Mouse (Mus musculus): ENCODE measurements around the gene Rbpms2. TPM values are rescaled to one million over a fixed set of nuclear protein-coding genes. Genes with fewer than 3 reads are reported as not detected.
"Not testable (repeated sequence)": the region's sequence is repeated elsewhere in the genome, so short reads cannot be mapped to it uniquely, and the experiment has no call there.

Gene Rbpms2
- polyA plus RNA-seq, 1 experiment from 2014 or later = 8.9 TPM

GRCm38 (mm10) chr9:65642546-65642945 is 13.1 kb downstream of the Rbpms2 start:
- Histone ChIP-seq H3K4me1 (peaks cover 4% of the 10 kb centered on the region; the same call in 1 of the 2 replicates), H3K27me3 (no peaks in the 10 kb centered on the region), H3K27ac (replicated peaks) (no peak overlapping the region), H3K4me3 (replicated peaks) (no peak overlapping the region), H3K36me3 (no peaks in the 10 kb centered on the region), H3K9ac (no peak overlapping the region), H3K4me2 (replicated peaks) (no peak overlapping the region), H3K9me3 (replicated peaks) (no peaks in the 10 kb centered on the region)
- ATAC-seq (ENCODE audit: insufficient number of reproducible peaks, low FRiP score, low TSS enrichment, low read depth) = no peak

- Histone ChIP-seq H3K9me3 (replicated peaks) (no peaks in the 10 kb centered on the region), H3K27me3 (no peaks in the 10 kb centered on the region)
- 84% methylated on average over 4 of the region's 4 CpGs for WGBS
Measured at GRCm38 (mm10) chr9:65644960-65645359, 15.5 kb downstream of the Rbpms2 start.

GRCm38 (mm10) chr9:65645984-65646383 is 16.5 kb downstream of the Rbpms2 start:
- H3K4me2 ChIP-seq (replicated peaks) = no peak overlapping the region
- H3K4me3 ChIP-seq (replicated peaks) = no peak overlapping the region
- no peak for ATAC-seq (ENCODE audit: insufficient number of reproducible peaks, low FRiP score, low TSS enrichment, low read depth)
- H3K36me3 ChIP-seq = no peaks in the 10 kb centered on the region
- WGBS = 45% methylated on average over 3 of the region's 3 CpGs
- peaks cover 2% of the 10 kb centered on the region; the same call in 1 of the 2 replicates for H3K4me1 ChIP-seq
- no peak overlapping the region for H3K27ac ChIP-seq (replicated peaks)
- H3K27me3 ChIP-seq = no peaks in the 10 kb centered on the region
- no peak overlapping the region for H3K9ac ChIP-seq
- H3K9me3 ChIP-seq (replicated peaks) = no peaks in the 10 kb centered on the region

More at GRCm38 (mm10) chr9:65644960-65645359, 15.5 kb downstream of the Rbpms2 start:
- Histone ChIP-seq H3K4me1 (peaks cover 4% of the 10 kb centered on the region; the same call in 1 of the 2 replicates), H3K4me3 (replicated peaks) (no peak overlapping the region), H3K36me3 (no peaks in the 10 kb centered on the region), H3K9ac (no peak overlapping the region), H3K27ac (replicated peaks) (no peak overlapping the region), H3K4me2 (replicated peaks) (no peak overlapping the region)
- ATAC-seq (ENCODE audit: insufficient number of reproducible peaks, low FRiP score, low TSS enrichment, low read depth) = no peak

- no peak for ATAC-seq (ENCODE audit: insufficient number of reproducible peaks, low FRiP score, low TSS enrichment, low read depth)
- Histone ChIP-seq H3K9ac (no peak overlapping the region), H3K4me1 (no peaks in the 10 kb centered on the region), H3K36me3 (no peaks in the 10 kb centered on the region), H3K27me3 (no peaks in the 10 kb centered on the region), H3K27ac (replicated peaks) (no peak overlapping the region), H3K4me2 (replicated peaks) (no peak overlapping the region), H3K4me3 (replicated peaks) (no peak overlapping the region), H3K9me3 (replicated peaks) (no peaks in the 10 kb centered on the region)
- 76% methylated on average over 2 of the region's 2 CpGs for WGBS
Measured at GRCm38 (mm10) chr9:65646782-65647181, 17.3 kb downstream of the Rbpms2 start.

- no peak overlapping the region for H3K4me2 ChIP-seq (replicated peaks)
- no peak for ATAC-seq (ENCODE audit: insufficient number of reproducible peaks, low FRiP score, low TSS enrichment, low read depth)
- H3K27ac ChIP-seq (replicated peaks) = no peak overlapping the region
- 91% methylated on average over 13 of the region's 13 CpGs for WGBS
- no peak overlapping the region for H3K4me3 ChIP-seq (replicated peaks)
- no peaks in the 10 kb centered on the region for H3K4me1 ChIP-seq
- H3K9ac ChIP-seq = no peak overlapping the region
- H3K9me3 ChIP-seq (replicated peaks) = no peaks in the 10 kb centered on the region
- H3K36me3 ChIP-seq = no peaks in the 10 kb centered on the region
- H3K27me3 ChIP-seq = no peaks in the 10 kb centered on the region
Measured at GRCm38 (mm10) chr9:65648730-65649129, 19.3 kb downstream of the Rbpms2 start.

GRCm38 (mm10) chr9:65649997-65650396 is 20.5 kb downstream of the Rbpms2 start:
- Histone ChIP-seq H3K9me3 (replicated peaks) (no peaks in the 10 kb centered on the region), H3K27me3 (no peaks in the 10 kb centered on the region), H3K9ac (no peak overlapping the region), H3K4me2 (replicated peaks) (no peak overlapping the region), H3K27ac (replicated peaks) (no peak overlapping the region), H3K36me3 (no peaks in the 10 kb centered on the region), H3K4me3 (replicated peaks) (no peak overlapping the region), H3K4me1 (no peaks in the 10 kb centered on the region)
- WGBS = 31% methylated on average over 1 of the region's 1 CpGs
- no peak for ATAC-seq (ENCODE audit: insufficient number of reproducible peaks, low FRiP score, low TSS enrichment, low read depth)

GRCm38 (mm10) chr9:65651957-65652356 is 22.5 kb downstream of the Rbpms2 start:
- not testable (repeated sequence) for H3K4me2 ChIP-seq (replicated peaks); H3K36me3 ChIP-seq; H3K9me3 ChIP-seq (replicated peaks); H3K4me3 ChIP-seq (replicated peaks); H3K27me3 ChIP-seq; H3K4me1 ChIP-seq; H3K27ac ChIP-seq (replicated peaks); ATAC-seq (ENCODE audit: insufficient number of reproducible peaks, low FRiP score, low TSS enrichment, low read depth); H3K9ac ChIP-seq
- whole genome bisulfite sequencing = 78% methylated on average over 1 of the region's 1 CpGs

- no peak overlapping the region for H3K4me3 ChIP-seq (replicated peaks)
- no peak for ATAC-seq (ENCODE audit: insufficient number of reproducible peaks, low FRiP score, low TSS enrichment, low read depth)
- 90% methylated on average over 4 of the region's 4 CpGs for WGBS
Measured at GRCm38 (mm10) chr9:65653741-65654140, 24.3 kb downstream of the Rbpms2 start.

GRCm38 (mm10) chr9:65654700-65655237 is 25.3 kb downstream of the Rbpms2 start:
- whole genome bisulfite sequencing = 87% methylated on average over 3 of the region's 3 CpGs
- Histone ChIP-seq H3K27ac (replicated peaks) (no peak overlapping the region), H3K36me3 (no peaks in the 10 kb centered on the region), H3K4me2 (replicated peaks) (no peak overlapping the region), H3K27me3 (no peaks in the 10 kb centered on the region), H3K9ac (no peak overlapping the region), H3K9me3 (replicated peaks) (no peaks in the 10 kb centered on the region), H3K4me1 (no peaks in the 10 kb centered on the region), H3K4me3 (replicated peaks) (no peak overlapping the region)
- no peak for ATAC-seq (ENCODE audit: insufficient number of reproducible peaks, low FRiP score, low TSS enrichment, low read depth)

More at GRCm38 (mm10) chr9:65653741-65654140, 24.3 kb downstream of the Rbpms2 start:
- H3K9ac ChIP-seq = no peak overlapping the region
- H3K27me3 ChIP-seq = no peaks in the 10 kb centered on the region
- no peak overlapping the region for H3K4me2 ChIP-seq (replicated peaks)
- no peaks in the 10 kb centered on the region for H3K4me1 ChIP-seq
- H3K36me3 ChIP-seq = no peaks in the 10 kb centered on the region
- H3K27ac ChIP-seq (replicated peaks) = no peak overlapping the region
- H3K9me3 ChIP-seq (replicated peaks) = no peaks in the 10 kb centered on the region

GRCm38 (mm10) chr9:65655540-65655939 is 26.1 kb downstream of the Rbpms2 start:
- H3K27me3 ChIP-seq = no peaks in the 10 kb centered on the region
- H3K4me3 ChIP-seq (replicated peaks) = no peak overlapping the region
- no peak overlapping the region for H3K9ac ChIP-seq
- no peak for ATAC-seq (ENCODE audit: insufficient number of reproducible peaks, low FRiP score, low TSS enrichment, low read depth)
- H3K4me1 ChIP-seq = no peaks in the 10 kb centered on the region
- H3K27ac ChIP-seq (replicated peaks) = no peak overlapping the region
- no peak overlapping the region for H3K4me2 ChIP-seq (replicated peaks)
- no peaks in the 10 kb centered on the region for H3K36me3 ChIP-seq
- WGBS = 86% methylated on average over 8 of the region's 8 CpGs
- no peaks in the 10 kb centered on the region for H3K9me3 ChIP-seq (replicated peaks)

GRCm38 (mm10) chr9:65657218-65657617 is 27.8 kb downstream of the Rbpms2 start:
- 83% methylated on average over 3 of the region's 3 CpGs for WGBS
- no peak overlapping the region for H3K9ac ChIP-seq
- H3K27me3 ChIP-seq = no peaks in the 10 kb centered on the region
- H3K4me2 ChIP-seq (replicated peaks) = no peak overlapping the region
- no peaks in the 10 kb centered on the region for H3K36me3 ChIP-seq
- no peaks in the 10 kb centered on the region for H3K9me3 ChIP-seq (replicated peaks)
- ATAC-seq (ENCODE audit: insufficient number of reproducible peaks, low FRiP score, low TSS enrichment, low read depth) = no peak
- H3K4me3 ChIP-seq (replicated peaks) = no peak overlapping the region
- no peaks in the 10 kb centered on the region for H3K4me1 ChIP-seq
- no peak overlapping the region for H3K27ac ChIP-seq (replicated peaks)

- H3K36me3 ChIP-seq = no peaks in the 10 kb centered on the region
- H3K4me1 ChIP-seq = no peaks in the 10 kb centered on the region
- no peak overlapping the region for H3K4me3 ChIP-seq (replicated peaks)
- ATAC-seq (ENCODE audit: insufficient number of reproducible peaks, low FRiP score, low TSS enrichment, low read depth) = no peak
- no peak overlapping the region for H3K27ac ChIP-seq (replicated peaks)
- 59% methylated on average over 5 of the region's 5 CpGs for WGBS
- no peaks in the 10 kb centered on the region for H3K9me3 ChIP-seq (replicated peaks)
- no peak overlapping the region for H3K4me2 ChIP-seq (replicated peaks)
- no peaks in the 10 kb centered on the region for H3K27me3 ChIP-seq
- H3K9ac ChIP-seq = no peak overlapping the region
Measured at GRCm38 (mm10) chr9:65661029-65661428, 31.6 kb downstream of the Rbpms2 start.

Data from embryonic facial prominence, embryonic 15.5 days (tissue).